Mouse (Mus musculus) forebrain, embryonic 13.5 days (tissue): Measurements from ENCODE around the gene Tor1b. TPM values are rescaled to one million over a fixed set of nuclear protein-coding genes. Genes with fewer than 3 reads are reported as not detected.
"Not testable (repeated sequence)": the region's sequence is repeated elsewhere in the genome, so short reads cannot be mapped to it uniquely, and the experiment has no call there.

Experiments used
- ATAC-seq: fragments of 200-750 bp; cut with Nextera tagmentation; 2 replicates; pipeline ENCODE4 v1.8.0; 2017
- H3K27ac ChIP-seq: fragments of 300-500 bp; sonication (generic); 2 replicates; pipeline ENCODE4 v1.5.1; 2015; ENCODE audit warnings: inconsistent platforms, mild to moderate bottlenecking, moderate library complexity
- H3K27me3 ChIP-seq: fragments of 300-500 bp; sonication (generic); 2 replicates; pipeline ENCODE4 v1.6.1; 2015; ENCODE audit warnings: mild to moderate bottlenecking, inconsistent platforms
- H3K36me3 ChIP-seq: fragments of 300-500 bp; sonication (generic); 2 replicates; pipeline ENCODE4 v1.6.1; 2015; ENCODE audit warnings: mild to moderate bottlenecking, inconsistent platforms; ENCODE audit not compliant: poor library complexity, severe bottlenecking
- H3K4me1 ChIP-seq: fragments of 300-500 bp; sonication (generic); 2 replicates; pipeline ENCODE4 v1.6.1; 2015; ENCODE audit warnings: inconsistent platforms
- H3K4me2 ChIP-seq: fragments of 300-500 bp; sonication (generic); 2 replicates; pipeline ENCODE4 v1.6.1; 2015; ENCODE audit warnings: inconsistent platforms, mild to moderate bottlenecking, moderate library complexity
- H3K4me3 ChIP-seq: fragments of 300-500 bp; sonication (generic); 2 replicates; pipeline ENCODE4 v1.5.1; 2015; ENCODE audit warnings: mild to moderate bottlenecking, inconsistent platforms
- H3K9ac ChIP-seq: fragments of 300-500 bp; sonication (generic); 2 replicates; pipeline ENCODE4 v1.6.1; 2015; ENCODE audit warnings: mild to moderate bottlenecking, inconsistent platforms
- H3K9me3 ChIP-seq: fragments of 300-500 bp; sonication (generic); replicated peaks from 2 replicates; pipeline ENCODE4 v1.6.1; 2016; ENCODE audit warnings: inconsistent platforms
- WGBS: fragments of 180-500 bp; shearing (Covaris S2); methylation state at CpG from one replicate; pipeline ENCODE4 v1.1.7; 2015; 5-methylcytosine and 5-hydroxymethylcytosine counted together
- polyA plus RNA-seq: library from polyadenylated mRNA; unstranded; fragments of >200 nt; fragmentation: Nextera tagmentation; extraction: Ambion mirVana; gene quantifications from 2 replicates; pipeline ENCODE4 v1.2.1, GENCODE M21; 2015

Tor1b gene
- polyA plus RNA-seq, 1 experiment from 2014 or later = 23.3 TPM

DNA sequence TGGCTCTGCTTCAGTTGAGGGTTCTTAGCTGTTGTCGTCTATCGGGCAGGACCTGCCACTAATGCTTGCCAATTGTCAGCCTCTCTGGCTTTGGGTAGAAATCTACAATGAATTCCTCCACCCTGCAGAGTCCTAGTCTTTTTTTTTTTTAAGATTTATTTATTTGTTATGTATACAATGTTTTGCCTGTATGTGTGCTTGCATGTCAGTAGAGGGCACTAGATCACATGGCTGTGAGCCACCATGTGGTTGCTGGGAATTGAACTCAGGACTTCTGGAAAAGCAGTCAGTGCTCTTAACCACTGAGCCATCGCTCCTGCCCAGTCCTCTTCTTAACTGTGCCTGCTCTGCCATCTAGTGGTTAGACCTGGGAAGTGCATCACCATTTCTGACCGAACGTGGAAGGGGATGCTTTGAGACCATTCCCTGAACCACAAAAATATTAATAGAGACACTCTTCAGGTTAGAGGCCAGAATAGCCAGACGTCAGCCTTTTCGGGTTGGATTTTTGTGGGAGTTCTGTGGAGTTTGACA lies 18.8 kb upstream of the Tor1b start:
- 26% methylated on average over 7 of the region's 7 CpGs for WGBS

DNA sequence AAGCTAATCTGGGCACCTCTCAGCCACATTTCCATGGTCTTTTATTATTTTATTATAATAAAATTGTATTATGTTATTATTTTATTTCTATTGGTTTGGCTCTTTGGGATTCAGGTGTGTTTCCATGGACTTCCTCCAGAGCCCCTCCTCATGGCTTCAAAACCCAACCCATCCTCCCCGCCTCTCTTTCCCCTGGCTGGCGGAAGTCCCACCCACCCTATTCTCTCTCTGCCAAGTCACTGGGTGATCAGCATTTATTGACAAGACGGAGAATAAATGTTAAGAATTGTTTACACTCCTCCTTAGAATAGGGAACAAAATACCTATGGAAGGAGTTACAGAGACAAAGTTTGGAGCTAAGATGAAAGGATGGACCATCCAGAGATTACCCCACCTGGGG lies 16.0 kb upstream of the Tor1b start:
- Histone ChIP-seq H3K9me3 (no peaks in the 10 kb centered on the region), H3K4me1 (no peaks in the 10 kb centered on the region), H3K27me3 (no peaks in the 10 kb centered on the region), H3K36me3 (no peaks in the 10 kb centered on the region), H3K4me2 (no peak overlapping the region), H3K9ac (no peak overlapping the region), H3K4me3 (no peak overlapping the region), H3K27ac (no peak overlapping the region)
- 78% methylated on average over 3 of the region's 3 CpGs for WGBS
- no peak for ATAC-seq

More for the DNA sequence above, 18.8 kb upstream of the Tor1b start:
- H3K9me3 ChIP-seq = no peaks in the 10 kb centered on the region
- H3K9ac ChIP-seq = no peak overlapping the region
- H3K36me3 ChIP-seq = no peaks in the 10 kb centered on the region
- H3K27me3 ChIP-seq = no peaks in the 10 kb centered on the region
- no peak overlapping the region for H3K4me2 ChIP-seq
- no peak overlapping the region for H3K27ac ChIP-seq
- ATAC-seq = 0 out of 2 replicates have a peak, but pooled peaks have one; percentile 41
- peaks cover 9% of the 10 kb centered on the region for H3K4me1 ChIP-seq
- no peak overlapping the region for H3K4me3 ChIP-seq

DNA sequence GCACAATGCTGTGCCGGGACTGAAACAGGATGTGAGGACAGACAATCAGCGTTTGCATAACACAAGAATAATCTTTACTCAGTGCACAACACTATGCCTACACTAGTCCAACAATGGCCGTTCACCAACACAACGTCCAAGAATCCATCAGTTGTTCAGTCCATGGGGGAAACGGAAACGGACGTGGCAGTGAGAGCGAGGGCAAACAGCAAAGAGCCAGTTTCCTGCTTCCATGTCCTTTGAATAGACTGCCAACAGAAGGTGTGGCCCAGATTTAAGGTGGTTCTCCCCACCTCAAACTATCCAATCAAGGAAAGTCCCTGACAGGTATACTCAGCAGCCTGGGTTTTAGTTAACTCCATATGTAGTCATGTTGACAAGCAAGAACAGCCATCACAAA lies 15.0 kb upstream of the Tor1b start:
- Histone ChIP-seq H3K9ac (no peak overlapping the region), H3K36me3 (no peaks in the 10 kb centered on the region), H3K4me2 (no peak overlapping the region), H3K27me3 (no peaks in the 10 kb centered on the region), H3K4me1 (no peaks in the 10 kb centered on the region), H3K27ac (no peak overlapping the region), H3K4me3 (no peak overlapping the region), H3K9me3 (no peaks in the 10 kb centered on the region)
- 89% methylated on average over 8 of the region's 8 CpGs for WGBS
- no peak for ATAC-seq

DNA sequence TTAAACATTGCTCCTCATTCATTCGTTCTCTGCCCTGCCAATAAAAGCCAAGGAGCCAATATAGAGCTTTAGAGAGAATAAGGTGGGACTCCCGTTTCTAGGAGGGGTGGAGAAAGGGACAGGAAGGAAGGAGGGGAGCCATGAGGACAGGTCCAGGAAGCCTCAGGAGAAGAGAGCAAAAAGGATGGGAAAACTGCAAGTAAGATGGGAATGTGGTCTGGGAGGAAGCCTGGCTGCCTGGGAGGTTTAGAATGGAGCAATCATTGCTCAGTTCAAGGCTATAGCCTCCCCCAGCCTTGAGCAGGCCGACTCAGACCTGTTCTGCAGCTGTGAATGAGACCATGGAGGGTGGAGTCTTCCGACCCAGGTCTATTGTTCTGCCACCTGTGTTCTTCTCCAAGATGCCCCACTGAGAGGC lies 14.2 kb upstream of the Tor1b start:
- H3K4me2 ChIP-seq = no peak overlapping the region
- H3K9ac ChIP-seq = no peak overlapping the region
- no peaks in the 10 kb centered on the region for H3K4me1 ChIP-seq
- H3K27me3 ChIP-seq = no peaks in the 10 kb centered on the region
- no peaks in the 10 kb centered on the region for H3K36me3 ChIP-seq
- no peak overlapping the region for H3K27ac ChIP-seq
- no peaks in the 10 kb centered on the region for H3K9me3 ChIP-seq
- no peak overlapping the region for H3K4me3 ChIP-seq
- ATAC-seq = no peak
- 43% methylated on average over 4 of the region's 4 CpGs for WGBS

DNA sequence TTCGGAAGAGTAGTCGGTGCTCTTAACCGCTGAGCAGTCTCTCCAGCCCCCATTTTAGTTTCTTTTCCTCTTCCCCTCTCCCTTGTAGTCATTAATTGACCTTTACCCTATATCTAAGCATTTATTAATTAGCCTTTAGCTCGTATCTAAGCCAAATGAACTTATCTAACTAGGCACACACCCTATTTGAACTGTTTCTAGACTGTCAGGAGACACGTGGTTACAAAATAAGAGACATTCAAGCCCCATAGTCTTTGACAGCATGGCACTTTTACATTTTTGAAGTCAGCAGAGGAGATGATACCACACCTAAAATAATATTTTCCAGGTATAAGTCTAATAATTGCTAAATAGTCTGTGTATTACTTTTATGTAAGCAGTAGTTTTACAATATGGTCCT lies 11.2 kb upstream of the Tor1b start:
- H3K27me3 ChIP-seq = no peaks in the 10 kb centered on the region
- no peaks in the 10 kb centered on the region for H3K9me3 ChIP-seq
- no peak overlapping the region for H3K9ac ChIP-seq
- H3K36me3 ChIP-seq = no peaks in the 10 kb centered on the region
- H3K4me1 ChIP-seq = no peaks in the 10 kb centered on the region
- H3K4me3 ChIP-seq = no peak overlapping the region
- no peak overlapping the region for H3K27ac ChIP-seq
- 88% methylated on average over 5 of the region's 5 CpGs for WGBS
- no peak overlapping the region for H3K4me2 ChIP-seq
- no peak for ATAC-seq

GRCm38 (mm10) chr2:30942116-30942515 lies 10.6 kb upstream of the Tor1b start:
- H3K27ac ChIP-seq, H3K27me3 ChIP-seq, H3K9ac ChIP-seq, H3K4me2 ChIP-seq, H3K36me3 ChIP-seq, ATAC-seq, H3K4me1 ChIP-seq, H3K9me3 ChIP-seq, H3K4me3 ChIP-seq: not testable (repeated sequence)
- 50% methylated on average over 7 of the region's 7 CpGs for WGBS

- Histone ChIP-seq H3K4me2 (peak overlapping the region; percentile 50), H3K27me3 (no peaks in the 10 kb centered on the region), H3K4me3 (peak overlapping the region; percentile 25), H3K9me3 (no peaks in the 10 kb centered on the region), H3K9ac (no peak overlapping the region; the same call in 1 of the 2 replicates), H3K4me1 (no peaks in the 10 kb centered on the region), H3K27ac (no peak overlapping the region), H3K36me3 (no peaks in the 10 kb centered on the region)
- WGBS = 30% methylated on average over 16 of the region's 16 CpGs
- ATAC-seq = peak; percentile 68
Measured at GRCm38 (mm10) chr2:30942603-30943011, 10.2 kb upstream of the Tor1b start.

DNA sequence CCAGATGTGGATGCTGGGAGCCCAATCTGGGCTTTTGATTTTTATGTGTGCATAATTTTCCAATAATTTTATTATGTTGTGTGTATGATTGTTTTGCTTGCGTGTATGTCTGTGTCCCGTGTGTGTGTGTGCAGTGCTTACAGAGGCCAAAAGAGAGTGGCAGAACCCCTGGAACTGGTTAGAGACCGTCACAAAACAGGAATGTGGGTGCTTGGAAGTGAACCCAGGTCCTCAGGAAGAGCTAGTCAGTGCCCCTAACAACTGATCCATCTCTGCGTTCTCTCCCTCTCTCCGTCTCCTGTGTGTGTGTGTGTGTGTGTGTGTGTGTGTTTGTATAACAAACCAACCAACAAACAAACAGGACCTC lies 319 bp upstream of the Tor1b start:
- WGBS = 29% methylated on average over 5 of the region's 5 CpGs
- H3K4me2 ChIP-seq = peak overlapping the region; percentile 90
- peak overlapping the region; percentile 90 for H3K9ac ChIP-seq
- H3K27me3 ChIP-seq = no peaks in the 10 kb centered on the region
- peaks cover 25% of the 10 kb centered on the region for H3K36me3 ChIP-seq
- peak overlapping the region; percentile 86 for H3K27ac ChIP-seq
- no peaks in the 10 kb centered on the region for H3K9me3 ChIP-seq
- peak overlapping the region; percentile 87 for H3K4me3 ChIP-seq
- peaks cover 27% of the 10 kb centered on the region for H3K4me1 ChIP-seq
- ATAC-seq = peak; percentile 52; the same call in 1 of the 2 replicates

DNA sequence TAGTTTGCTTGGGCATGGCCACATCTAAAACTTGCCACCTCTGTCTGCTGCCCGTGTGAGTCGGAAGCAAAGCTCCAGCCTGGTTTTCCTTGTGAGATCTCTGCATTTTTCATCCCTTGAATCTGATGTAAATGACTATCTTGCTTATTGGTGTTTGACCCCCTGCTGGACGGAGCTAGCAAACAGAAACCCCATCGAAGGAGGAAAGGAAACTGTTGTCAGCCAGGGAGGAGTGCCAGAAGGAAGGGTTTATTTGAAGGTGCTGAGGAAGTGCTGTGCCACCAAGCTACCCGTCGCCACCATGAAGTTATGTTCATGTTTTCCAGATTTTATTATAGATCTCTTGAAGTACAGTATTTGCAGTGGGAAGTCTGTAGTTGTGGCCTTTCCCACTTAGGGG lies 2.0 kb downstream of the Tor1b start:
- WGBS = 83% methylated on average over 6 of the region's 6 CpGs
- Histone ChIP-seq H3K4me3 (0 out of 2 replicates have a peak overlapping the region, but pooled peaks have one; percentile 87), H3K4me1 (peaks cover 27% of the 10 kb centered on the region), H3K4me2 (peak overlapping the region; percentile 90), H3K36me3 (peaks cover 48% of the 10 kb centered on the region), H3K9me3 (no peaks in the 10 kb centered on the region), H3K27me3 (no peaks in the 10 kb centered on the region), H3K9ac (peak overlapping the region; percentile 90; the same call in 1 of the 2 replicates), H3K27ac (no peak overlapping the region)
- no peak for ATAC-seq

DNA sequence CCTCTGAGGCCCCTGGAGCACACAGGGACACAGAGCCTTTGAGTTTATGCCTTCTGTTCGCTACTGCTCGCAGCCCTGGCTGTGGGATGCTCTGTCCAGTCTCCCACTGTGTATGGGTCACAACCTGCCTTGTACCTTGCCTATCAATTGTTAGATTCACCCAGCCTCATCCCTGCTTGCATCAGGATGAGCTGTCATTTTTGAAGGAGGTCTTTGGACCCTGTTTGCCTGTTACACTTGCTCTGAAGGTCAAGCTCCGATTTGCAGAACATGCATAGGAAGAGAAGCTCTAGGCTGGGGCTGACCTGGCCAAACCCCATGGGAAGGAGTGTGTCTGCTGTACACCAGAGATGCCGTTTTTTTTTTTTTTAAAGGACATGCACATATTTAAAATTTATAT lies 4.8 kb downstream of the Tor1b start:
- Histone ChIP-seq H3K36me3 (peaks cover 76% of the 10 kb centered on the region), H3K9me3 (no peaks in the 10 kb centered on the region), H3K9ac (0 out of 2 replicates have a peak overlapping the region, but pooled peaks have one; percentile 4), H3K27me3 (no peaks in the 10 kb centered on the region), H3K4me3 (no peak overlapping the region), H3K4me2 (no peak overlapping the region), H3K4me1 (peaks cover 24% of the 10 kb centered on the region), H3K27ac (no peak overlapping the region)
- no peak for ATAC-seq
- WGBS = 86% methylated on average over 4 of the region's 4 CpGs

DNA sequence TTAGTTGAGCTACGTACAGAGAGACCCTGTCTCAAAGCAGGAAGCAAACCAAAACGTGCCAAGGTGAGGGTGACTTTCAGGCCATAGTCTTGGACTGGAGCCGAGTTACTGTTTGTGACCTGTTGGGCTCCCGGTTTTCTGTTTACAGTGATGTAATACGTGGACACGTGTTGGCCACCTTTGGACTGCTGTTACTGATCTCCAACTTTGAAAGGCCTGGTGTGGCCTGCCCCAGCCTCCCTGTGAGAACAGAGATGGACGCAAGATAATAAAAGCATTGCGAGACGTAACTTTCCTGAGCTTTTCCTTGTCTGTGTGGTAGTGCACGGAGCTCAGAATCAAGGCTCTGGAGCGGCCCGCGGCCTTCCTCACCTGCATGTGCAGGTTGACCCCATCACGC lies 6.0 kb downstream of the Tor1b start:
- Histone ChIP-seq H3K9me3 (no peaks in the 10 kb centered on the region), H3K27ac (no peak overlapping the region), H3K4me2 (no peak overlapping the region), H3K9ac (no peak overlapping the region), H3K4me1 (peaks cover 19% of the 10 kb centered on the region), H3K4me3 (no peak overlapping the region), H3K36me3 (peaks cover 88% of the 10 kb centered on the region), H3K27me3 (no peaks in the 10 kb centered on the region)
- ATAC-seq = no peak
- 90% methylated on average over 14 of the region's 14 CpGs for WGBS

GRCm38 (mm10) chr2:30959856-30960255 lies 7.1 kb downstream of the Tor1b start:
- Histone ChIP-seq H3K27ac (no peak overlapping the region), H3K4me2 (no peak overlapping the region), H3K4me3 (no peak overlapping the region), H3K4me1 (peaks cover 12% of the 10 kb centered on the region), H3K27me3 (no peaks in the 10 kb centered on the region), H3K9ac (no peak overlapping the region), H3K36me3 (peaks cover 99% of the 10 kb centered on the region), H3K9me3 (no peaks in the 10 kb centered on the region)
- ATAC-seq = no peak
- 53% methylated on average over 5 of the region's 5 CpGs for WGBS

- Histone ChIP-seq H3K27ac (no peak overlapping the region), H3K4me2 (no peak overlapping the region), H3K27me3 (no peaks in the 10 kb centered on the region), H3K9me3 (no peaks in the 10 kb centered on the region), H3K4me1 (peaks cover 28% of the 10 kb centered on the region), H3K4me3 (no peak overlapping the region), H3K36me3 (peaks cover 84% of the 10 kb centered on the region), H3K9ac (no peak overlapping the region)
- WGBS = 91% methylated on average over 11 of the region's 11 CpGs
- ATAC-seq = no peak
Measured at GRCm38 (mm10) chr2:30962570-30963254, 10.0 kb downstream of the Tor1b start.
